Mouse (Mus musculus) large intestine, adult 2 months (tissue): ENCODE measurements around the gene Plin5. TPM values are rescaled to one million over a fixed set of nuclear protein-coding genes. Genes with fewer than 3 reads are reported as not detected.

ENCODE experiments used
- DNase-seq: peaks from one replicate; pipeline ENCODE4 v3.0.0-alpha.2; 2012; ENCODE audit warnings: low read depth, low spot score
- WGBS: fragments of 180-500 bp; shearing (Covaris S2); methylation state at CpG from one replicate; pipeline ENCODE4 v1.1.7; 2018; 5-methylcytosine and 5-hydroxymethylcytosine counted together
- polyA plus RNA-seq: library from polyadenylated mRNA; depleted of rRNA; stranded (reverse); fragments of >200 nt; gene quantifications from 2 replicates; pipeline ENCODE4 v1.2.3, GENCODE M21; 2012; rRNA removed

Gene Plin5
- 0.27 and 0.49 TPM in 2 replicates for polyA plus RNA-seq

DNA sequence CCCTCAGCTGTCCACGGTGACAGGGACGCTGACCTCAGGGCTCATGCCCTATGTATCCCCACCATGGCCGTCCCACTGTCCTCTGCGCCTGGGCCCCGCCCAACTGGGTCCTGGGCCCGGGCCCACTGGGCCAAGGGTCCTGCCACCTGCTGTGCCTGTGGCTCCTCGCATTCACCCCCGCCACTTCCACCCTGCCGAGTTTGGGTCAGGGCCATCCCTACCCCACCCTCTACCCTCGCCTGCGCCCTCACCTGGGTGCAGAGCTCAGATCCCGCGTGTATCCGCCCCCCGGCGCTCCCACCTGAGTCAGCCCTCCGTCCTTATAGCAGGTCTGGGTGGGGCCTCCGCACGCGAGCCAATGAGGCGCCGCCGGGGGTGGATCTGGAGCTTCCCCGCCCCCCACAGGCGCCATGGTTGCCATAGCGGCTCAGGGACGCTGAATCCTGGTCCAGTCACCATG lies at the start of gene Plin5:
Gene Plin5, minus strand, starts transcription at position 346 of the 460 bp plus-strand sequence.
- no peak for DNase-seq
- 1% methylated on average over 27 of the region's 27 CpGs for WGBS

- DNase-seq: no peak
- WGBS: 18% methylated on average over 11 of the region's 11 CpGs
Measured at GRCm38 (mm10) chr17:56165671-56166070, 48.3 kb upstream of the Plin5 start.

- 24% methylated on average over 3 of the region's 3 CpGs for WGBS
- no peak for DNase-seq
Measured at GRCm38 (mm10) chr17:56164510-56164909, 47.1 kb upstream of the Plin5 start.

- peak; percentile 91 for DNase-seq
- 23% methylated on average over 6 of the region's 6 CpGs for WGBS
Measured at GRCm38 (mm10) chr17:56163523-56164102, 46.2 kb upstream of the Plin5 start.

GRCm38 (mm10) chr17:56162231-56162774 lies 44.9 kb upstream of the Plin5 start, which contains the start of gene Tnfaip8l1:
Gene Tnfaip8l1, plus strand, starts transcription at chr17:56162477.
- WGBS: 1% methylated on average over 30 of the region's 30 CpGs

GRCm38 (mm10) chr17:56159729-56160128 lies 42.3 kb upstream of the Plin5 start:
- 3% methylated on average over 9 of the region's 9 CpGs for WGBS
- DNase-seq: no peak

More at GRCm38 (mm10) chr17:56162231-56162774, 44.9 kb upstream of the Plin5 start, which contains the start of gene Tnfaip8l1:
- peak; percentile 75 for DNase-seq

GRCm38 (mm10) chr17:56153643-56154042 lies 36.2 kb upstream of the Plin5 start:
- 31% methylated on average over 9 of the region's 9 CpGs for WGBS
- DNase-seq: no peak

- 51% methylated on average over 2 of the region's 2 CpGs for WGBS
- no peak for DNase-seq
Measured at GRCm38 (mm10) chr17:56149897-56150296, 32.5 kb upstream of the Plin5 start.

DNA sequence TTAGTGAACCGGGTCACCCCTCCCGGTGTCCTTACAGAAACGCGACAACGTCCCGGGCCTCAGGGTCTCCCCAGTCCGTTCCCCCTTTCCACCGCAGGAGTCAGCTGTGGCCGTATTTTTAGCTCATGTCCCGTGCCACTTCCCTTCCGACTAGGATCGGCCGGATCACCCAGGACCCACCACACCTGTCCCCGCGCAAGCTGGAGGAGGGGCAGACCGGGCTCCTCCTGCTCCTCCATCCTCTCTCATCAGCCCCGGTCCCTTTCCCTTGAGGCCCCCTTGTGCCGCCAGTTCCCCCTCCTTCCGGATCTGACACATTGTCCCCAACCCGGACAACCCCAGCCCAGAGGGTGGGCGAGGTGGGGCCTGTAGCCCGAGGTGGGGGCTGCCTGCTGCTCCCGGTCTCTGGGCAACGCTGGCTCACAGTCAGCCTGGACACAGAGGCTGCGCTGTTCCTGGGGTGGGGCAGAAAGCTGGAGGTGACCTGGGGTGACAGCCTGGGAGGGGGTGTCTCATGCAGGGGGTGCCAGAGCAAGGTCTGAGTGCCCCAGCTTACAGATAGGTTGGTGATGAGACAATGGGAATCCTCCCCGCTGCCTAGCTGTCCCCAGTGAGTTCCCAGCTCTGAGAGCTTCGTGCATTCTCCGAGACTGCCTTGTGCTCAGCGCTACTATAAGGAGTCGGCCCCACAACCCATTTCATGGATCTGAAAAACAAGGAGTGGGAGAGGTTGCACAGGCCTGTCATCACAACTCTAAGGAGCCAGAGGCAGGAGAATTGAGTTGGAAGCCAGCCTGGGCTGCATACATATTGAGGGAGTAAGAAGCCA lies 31.6 kb upstream of the Plin5 start:
- no peak for DNase-seq
- WGBS: 6% methylated on average over 30 of the region's 30 CpGs

GRCm38 (mm10) chr17:56148280-56148679 lies 30.9 kb upstream of the Plin5 start:
- no peak for DNase-seq
- 35% methylated on average over 9 of the region's 9 CpGs for WGBS

- DNase-seq: no peak
- 53% methylated on average over 12 of the region's 12 CpGs for WGBS
Measured at GRCm38 (mm10) chr17:56147420-56147819, 30.0 kb upstream of the Plin5 start.

- 22% methylated on average over 9 of the region's 9 CpGs for WGBS
- DNase-seq: no peak
Measured at GRCm38 (mm10) chr17:56146131-56146530, 28.7 kb upstream of the Plin5 start.

DNA sequence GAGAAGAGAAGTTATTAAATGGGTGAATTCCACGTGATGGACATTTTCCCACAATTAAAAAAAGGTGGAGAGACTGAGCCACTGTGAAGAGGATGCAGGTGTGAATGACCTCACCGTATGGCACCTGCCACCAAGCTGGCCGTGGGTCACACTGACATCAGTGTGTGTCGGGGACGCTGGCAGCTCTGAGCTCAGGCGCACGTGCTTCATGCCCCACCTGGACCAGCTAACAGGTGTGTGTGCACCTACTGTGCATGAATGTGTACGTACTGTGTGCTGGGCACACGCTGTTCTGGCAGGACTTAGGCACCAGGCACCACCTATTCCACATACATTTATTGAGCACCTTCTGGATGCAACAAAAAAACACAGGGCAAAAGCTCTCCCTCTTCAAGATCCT lies 27.1 kb upstream of the Plin5 start:
- no peak for DNase-seq
- 53% methylated on average over 9 of the region's 9 CpGs for whole genome bisulfite sequencing

- no peak for DNase-seq
- WGBS: 2% methylated on average over 45 of the region's 47 CpGs
Measured at GRCm38 (mm10) chr17:56141702-56142605, 24.6 kb upstream of the Plin5 start.

- no peak for DNase-seq
- 3% methylated on average over 77 of the region's 79 CpGs for WGBS
Measured at GRCm38 (mm10) chr17:56139858-56140595, 22.6 kb upstream of the Plin5 start, which contains the start of gene Sema6b. Gene Sema6b, minus strand, starts transcription at chr17:56140343.

DNA sequence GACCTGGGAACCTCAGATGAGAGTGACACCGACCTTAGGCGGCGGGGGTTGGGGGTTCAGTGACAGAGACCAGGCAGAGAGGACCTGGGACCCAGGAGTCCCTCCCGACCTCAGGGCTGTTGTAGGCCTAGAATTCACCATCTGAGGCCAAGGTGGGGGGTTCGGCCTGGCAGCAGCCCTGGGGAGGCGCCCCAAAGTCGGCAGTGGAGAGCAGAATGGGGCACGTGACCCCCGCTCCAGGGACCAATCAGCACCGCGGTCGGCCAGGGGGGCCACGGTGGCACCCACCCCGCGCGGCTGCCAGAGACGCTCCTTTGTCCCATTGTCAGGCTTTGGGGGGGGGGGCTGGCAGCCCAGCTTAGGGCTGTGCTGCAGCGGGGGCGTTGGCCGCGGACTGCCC lies 22.0 kb upstream of the Plin5 start:
- DNase-seq: no peak
- 22% methylated on average over 21 of the region's 21 CpGs for WGBS

- no peak for DNase-seq
- 36% methylated on average over 25 of the region's 25 CpGs for WGBS
Measured at GRCm38 (mm10) chr17:56137839-56138613, 20.6 kb upstream of the Plin5 start.

DNA sequence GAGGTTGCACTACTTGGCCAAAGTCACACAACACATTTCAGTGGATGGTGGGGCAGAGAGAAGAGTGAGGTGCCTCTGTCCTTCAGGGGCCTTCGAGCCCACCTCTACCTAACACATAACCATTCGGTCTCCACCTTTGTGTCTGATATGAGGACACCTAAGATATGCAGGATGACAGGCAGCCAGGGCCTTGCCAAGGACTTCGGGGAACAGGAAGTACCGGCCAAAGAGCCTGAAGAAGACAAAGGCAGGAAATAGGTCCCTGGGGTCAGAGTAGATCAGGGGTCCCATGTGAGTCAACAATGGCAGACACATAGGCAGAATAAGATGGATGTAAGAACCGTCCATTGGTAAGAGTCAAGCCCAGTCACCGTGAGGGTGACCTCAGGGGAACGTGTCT lies 19.2 kb upstream of the Plin5 start:
- DNase-seq: no peak
- WGBS: 85% methylated on average over 7 of the region's 7 CpGs
